Comparison of ENCODE assay signal across 9 mouse cellular contexts in genomic region chr10:127228897-127229296, GRCm38 (mm10). TPM values are rescaled to one million over a fixed set of nuclear protein-coding genes. Genes with fewer than 3 reads are reported as not detected.
DNase-seq lines count a peak whose midpoint lies in the region; ATAC-seq and TF ChIP-seq lines count a peak whose summit lies in the region.
"Had no signal": no experiment of that assay in that cellular context is flagged by ENCODE, and none has a peak within 500 bp of the region (broad histone marks: within the 10 kb centered on the region; RNA-seq: fewer than 3 reads in every experiment).

No protein-coding gene starts in this region.

- WGBS in heart, embryonic 10.5 days: 20% methylated on average over 4 of the region's 4 CpGs
- WGBS in cerebellum, adult 2 months: 21% methylated on average over 4 of the region's 4 CpGs
- 13% methylated on average over 4 of the region's 4 CpGs for WGBS in kidney, embryonic 16.5 days
- WGBS in stomach, embryonic 15.5 days: 23% methylated on average over 4 of the region's 4 CpGs

- no peak overlapping the region for H3K9ac ChIP-seq in kidney, embryonic 16.5 days (replicated peaks; ENCODE audit: low read length)
- no peak overlapping the region for H3K9ac ChIP-seq in stomach, embryonic 15.5 days
- H3K9ac ChIP-seq: limb, embryonic 13.5 days had no signal

- no peak overlapping the region for H3K27ac ChIP-seq in heart, embryonic 10.5 days
- no peak overlapping the region for H3K27ac ChIP-seq in cerebellum, adult 2 months (ENCODE audit: insufficient read depth, low read length)
- no peak overlapping the region for H3K27ac ChIP-seq in kidney, embryonic 16.5 days (ENCODE audit: low read length)
- no peak overlapping the region for H3K27ac ChIP-seq in stomach, embryonic 15.5 days
- H3K27ac ChIP-seq: limb, embryonic 13.5 days had no signal

- no peak for TF ChIP-seq POLR2A in cerebellum, adult 2 months (IDR thresholded peaks at IDR 0.05; ENCODE audit: borderline replicate concordance, insufficient read depth, low read length)

- ATAC-seq in CD4-positive, CD25-positive, alpha-beta regulatory T cell, adult 4 months: peak; percentile 38
- ATAC-seq in granulocyte monocyte progenitor cell, adult 5-6 weeks (replicated peaks; ENCODE audit: poor library complexity, severe bottlenecking): peak; percentile 26; the same call in 1 of the 2 replicates
- ATAC-seq in kidney, embryonic 16.5 days (ENCODE audit: low FRiP score, low TSS enrichment): peak; percentile 39
- 0 out of 2 replicates have a peak, but pooled peaks have one; percentile 57 for ATAC-seq in megakaryocyte-erythroid progenitor cell, adult 5-6 weeks (replicated peaks; ENCODE audit: low FRiP score, low TSS enrichment, poor library complexity, severe bottlenecking)
- ATAC-seq in stomach, embryonic 15.5 days (ENCODE audit: insufficient read depth, low FRiP score, low read depth): peak; percentile 68

- H3K9me3 ChIP-seq in heart, embryonic 10.5 days: no peaks in the 10 kb centered on the region
- H3K9me3 ChIP-seq in kidney, embryonic 16.5 days (ENCODE audit: low read length): no peaks in the 10 kb centered on the region
- no peaks in the 10 kb centered on the region for H3K9me3 ChIP-seq in stomach, embryonic 15.5 days
- H3K9me3 ChIP-seq: limb, embryonic 13.5 days had no signal

- no peak overlapping the region for H3K4me2 ChIP-seq in kidney, embryonic 16.5 days (replicated peaks; ENCODE audit: low read depth, low read length)
- H3K4me2 ChIP-seq in stomach, embryonic 15.5 days: no peak overlapping the region
- H3K4me2 ChIP-seq: limb, embryonic 13.5 days had no signal

- DNase-seq in heart, adult 11 months: peak; percentile 90
- DNase-seq in heart, embryonic 10.5 days (ENCODE audit: low spot score): no peak
- peak; percentile 49 to 75 for DNase-seq in cerebellum, adult 2 months

- peak; percentile 67; the same call in 1 of the 2 replicates for TF ChIP-seq CTCF in cerebellum, adult 2 months (IDR thresholded peaks at IDR 0.05; ENCODE audit: borderline replicate concordance, insufficient read depth, low read depth, low read length)

- H3K4me1 ChIP-seq in heart, embryonic 10.5 days: peaks cover 14% of the 10 kb centered on the region
- peaks cover 22% of the 10 kb centered on the region for H3K4me1 ChIP-seq in cerebellum, adult 2 months (ENCODE audit: control insufficient read depth, insufficient read depth, low read length)
- no peaks in the 10 kb centered on the region; the same call in 1 of the 2 replicates for H3K4me1 ChIP-seq in kidney, embryonic 16.5 days (ENCODE audit: insufficient read depth, low read length)
- H3K4me1 ChIP-seq in stomach, embryonic 15.5 days: no peaks in the 10 kb centered on the region
- H3K4me1 ChIP-seq: limb, embryonic 13.5 days had no signal

- H3K36me3 ChIP-seq in heart, embryonic 10.5 days: no peaks in the 10 kb centered on the region
- no peaks in the 10 kb centered on the region for H3K36me3 ChIP-seq in kidney, embryonic 16.5 days (ENCODE audit: insufficient read depth, low read length)
- no peaks in the 10 kb centered on the region for H3K36me3 ChIP-seq in stomach, embryonic 15.5 days
- H3K36me3 ChIP-seq: limb, embryonic 13.5 days had no signal

- H3K4me3 ChIP-seq in heart, embryonic 10.5 days: no peak overlapping the region
- no peak overlapping the region for H3K4me3 ChIP-seq in cerebellum, adult 2 months (replicated peaks; ENCODE audit: insufficient read depth, low read depth, low read length)
- no peak overlapping the region for H3K4me3 ChIP-seq in kidney, embryonic 16.5 days (ENCODE audit: low read length)
- H3K4me3 ChIP-seq in stomach, embryonic 15.5 days (replicated peaks): no peak overlapping the region
- H3K4me3 ChIP-seq: limb, embryonic 13.5 days had no signal

- peaks cover 48% of the 10 kb centered on the region for H3K27me3 ChIP-seq in heart, embryonic 10.5 days (ENCODE audit: insufficient read depth, poor library complexity, severe bottlenecking)
- H3K27me3 ChIP-seq in cerebellum, adult 2 months (ENCODE audit: control insufficient read depth, insufficient read depth, low read length): no peaks in the 10 kb centered on the region
- H3K27me3 ChIP-seq in kidney, embryonic 16.5 days (ENCODE audit: insufficient read depth, low read length): no peaks in the 10 kb centered on the region
- no peaks in the 10 kb centered on the region for H3K27me3 ChIP-seq in stomach, embryonic 15.5 days (replicated peaks)

RNA-seq across cellular contexts. Expression of gene Pip4k2c, which starts 17.5 kb away (rescaled TPM):
- polyA plus RNA-seq in heart, embryonic 10.5 days (2016; fragmentation: Nextera tagmentation; extraction: Ambion mirVana): 27.9 and 29.3 TPM in 2 replicates
- 10 to 100 TPM; 24.2 to 39.3 TPM for polyA plus RNA-seq in CD4-positive, CD25-positive, alpha-beta regulatory T cell, adult 4 months (2017; shearing (Covaris generic))
- 58.8 and 64.1 TPM in 2 replicates for polyA plus RNA-seq in cerebellum, adult 2 months (2012; rRNA removed)
- total RNA-seq in granulocyte monocyte progenitor cell, adult 5-6 weeks (2014; fragmentation: Nextera tagmentation): 12.1 and 13.6 TPM in 2 replicates
- 7.6 and 13.8 TPM in 2 replicates for total RNA-seq in granulocyte monocyte progenitor cell, adult 5-6 weeks (2017)
- 50.9 and 52.2 TPM in 2 replicates for polyA plus RNA-seq in kidney, embryonic 16.5 days (2015; fragmentation: Nextera tagmentation; extraction: Ambion mirVana)
- total RNA-seq in megakaryocyte-erythroid progenitor cell, adult 5-6 weeks (2014; fragmentation: Nextera tagmentation): 58.6 and 59.9 TPM in 2 replicates
- 28.0 and 35.3 TPM in 2 replicates for total RNA-seq in megakaryocyte-erythroid progenitor cell, adult 5-6 weeks (2017)
- polyA plus RNA-seq in stomach, embryonic 15.5 days (2015; fragmentation: Nextera tagmentation; extraction: Ambion mirVana): 29.9 and 32.3 TPM in 2 replicates

RNA-seq across cellular contexts. Expression of gene Dtx3, which starts 33.4 kb away (rescaled TPM):
- 78.4 and 91.4 TPM in 2 replicates for polyA plus RNA-seq in heart, embryonic 10.5 days (2016; fragmentation: Nextera tagmentation; extraction: Ambion mirVana)
- polyA plus RNA-seq in CD4-positive, CD25-positive, alpha-beta regulatory T cell, adult 4 months (2017; shearing (Covaris generic)): 10 to 100 TPM; 39.4 to 42.2 TPM
- 321 and 339 TPM in 2 replicates for polyA plus RNA-seq in cerebellum, adult 2 months (2012; rRNA removed)
- 51.9 and 54.4 TPM in 2 replicates for total RNA-seq in granulocyte monocyte progenitor cell, adult 5-6 weeks (2014; fragmentation: Nextera tagmentation)
- total RNA-seq in granulocyte monocyte progenitor cell, adult 5-6 weeks (2017): 17.9 and 19.9 TPM in 2 replicates
- 115 and 125 TPM in 2 replicates for polyA plus RNA-seq in kidney, embryonic 16.5 days (2015; fragmentation: Nextera tagmentation; extraction: Ambion mirVana)
- 97.0 and 160 TPM in 2 replicates for total RNA-seq in megakaryocyte-erythroid progenitor cell, adult 5-6 weeks (2014; fragmentation: Nextera tagmentation)
- 28.5 and 29.5 TPM in 2 replicates for total RNA-seq in megakaryocyte-erythroid progenitor cell, adult 5-6 weeks (2017)
- 90.4 and 106 TPM in 2 replicates for polyA plus RNA-seq in stomach, embryonic 15.5 days (2015; fragmentation: Nextera tagmentation; extraction: Ambion mirVana)

RNA-seq across cellular contexts. Expression of gene Kif5a, which starts 34.3 kb away (rescaled TPM):
- polyA plus RNA-seq in heart, embryonic 10.5 days (2016; fragmentation: Nextera tagmentation; extraction: Ambion mirVana): 0.41 and 1.4 TPM in 2 replicates
- not detected for polyA plus RNA-seq in CD4-positive, CD25-positive, alpha-beta regulatory T cell, adult 4 months (2017; shearing (Covaris generic))
- polyA plus RNA-seq in cerebellum, adult 2 months (2012; rRNA removed): 377 and 378 TPM in 2 replicates
- total RNA-seq in granulocyte monocyte progenitor cell, adult 5-6 weeks (2014; fragmentation: Nextera tagmentation): 1.4 TPM in 1 of 2 replicates, not detected in the other
- total RNA-seq in granulocyte monocyte progenitor cell, adult 5-6 weeks (2017): 0.30 and 0.31 TPM in 2 replicates
- polyA plus RNA-seq in kidney, embryonic 16.5 days (2015; fragmentation: Nextera tagmentation; extraction: Ambion mirVana): 0.76 and 1.7 TPM in 2 replicates
- not detected in 2 replicates for total RNA-seq in megakaryocyte-erythroid progenitor cell, adult 5-6 weeks (2014; fragmentation: Nextera tagmentation)
- total RNA-seq in megakaryocyte-erythroid progenitor cell, adult 5-6 weeks (2017): 0.14 and 0.23 TPM in 2 replicates
- 5.6 and 6.2 TPM in 2 replicates for polyA plus RNA-seq in stomach, embryonic 15.5 days (2015; fragmentation: Nextera tagmentation; extraction: Ambion mirVana)

RNA-seq across cellular contexts. Expression of gene Dctn2, which starts 37.3 kb away (rescaled TPM):
- 155 and 167 TPM in 2 replicates for polyA plus RNA-seq in heart, embryonic 10.5 days (2016; fragmentation: Nextera tagmentation; extraction: Ambion mirVana)
- 10 to 100 TPM; 43.8 to 48.0 TPM for polyA plus RNA-seq in CD4-positive, CD25-positive, alpha-beta regulatory T cell, adult 4 months (2017; shearing (Covaris generic))
- 322 and 328 TPM in 2 replicates for polyA plus RNA-seq in cerebellum, adult 2 months (2012; rRNA removed)
- 62.3 and 72.1 TPM in 2 replicates for total RNA-seq in granulocyte monocyte progenitor cell, adult 5-6 weeks (2014; fragmentation: Nextera tagmentation)
- total RNA-seq in granulocyte monocyte progenitor cell, adult 5-6 weeks (2017): 80.4 and 83.9 TPM in 2 replicates
- polyA plus RNA-seq in kidney, embryonic 16.5 days (2015; fragmentation: Nextera tagmentation; extraction: Ambion mirVana): 206 and 212 TPM in 2 replicates
- total RNA-seq in megakaryocyte-erythroid progenitor cell, adult 5-6 weeks (2014; fragmentation: Nextera tagmentation): 100 and 123 TPM in 2 replicates
- total RNA-seq in megakaryocyte-erythroid progenitor cell, adult 5-6 weeks (2017): 106 and 124 TPM in 2 replicates
- polyA plus RNA-seq in stomach, embryonic 15.5 days (2015; fragmentation: Nextera tagmentation; extraction: Ambion mirVana): 161 and 169 TPM in 2 replicates

RNA-seq across cellular contexts. Expression of gene Arhgef25, which starts 39.0 kb away (rescaled TPM):
- polyA plus RNA-seq in heart, embryonic 10.5 days (2016; fragmentation: Nextera tagmentation; extraction: Ambion mirVana): 21.4 and 28.8 TPM in 2 replicates
- polyA plus RNA-seq in CD4-positive, CD25-positive, alpha-beta regulatory T cell, adult 4 months (2017; shearing (Covaris generic)): under 1 TPM in 1 of 2 experiments, not detected in 1; 0.38 TPM
- 105 and 117 TPM in 2 replicates for polyA plus RNA-seq in cerebellum, adult 2 months (2012; rRNA removed)
- total RNA-seq in granulocyte monocyte progenitor cell, adult 5-6 weeks (2014; fragmentation: Nextera tagmentation): 3.2 TPM in 1 of 2 replicates, not detected in the other
- total RNA-seq in granulocyte monocyte progenitor cell, adult 5-6 weeks (2017): 0.15 and 0.95 TPM in 2 replicates
- polyA plus RNA-seq in kidney, embryonic 16.5 days (2015; fragmentation: Nextera tagmentation; extraction: Ambion mirVana): 47.8 and 53.8 TPM in 2 replicates
- 22.7 and 46.0 TPM in 2 replicates for total RNA-seq in megakaryocyte-erythroid progenitor cell, adult 5-6 weeks (2014; fragmentation: Nextera tagmentation)
- total RNA-seq in megakaryocyte-erythroid progenitor cell, adult 5-6 weeks (2017): 35.4 and 35.7 TPM in 2 replicates
- 65.9 and 69.9 TPM in 2 replicates for polyA plus RNA-seq in stomach, embryonic 15.5 days (2015; fragmentation: Nextera tagmentation; extraction: Ambion mirVana)

Comparison
In these comparisons a context has a peak if more than half of its experiments do, and no peak if none do; other contexts are left out.
1. RNA of gene Kif5a, which starts 34.3 kb away (polyA plus RNA-seq): 377 to 378 TPM in cerebellum, adult 2 months; 5.6 to 6.2 TPM in stomach, embryonic 15.5 days, 0.41 to 1.4 TPM in heart, embryonic 10.5 days, 0.76 to 1.7 TPM in kidney, embryonic 16.5 days and not detected in CD4-positive, CD25-positive, alpha-beta regulatory T cell, adult 4 months; every median in the first group is over 10 times any median in the second.
2. Peak in every context shown above with its lines, with median percentiles within 50 percentile points of each other: ATAC-seq.